21 mouse cellular contexts compared by ENCODE assay signal in genomic region chr1:39448819-39449218, GRCm38 (mm10). TPM values are rescaled to one million over a fixed set of nuclear protein-coding genes. Genes with fewer than 3 reads are reported as not detected.
DNase-seq lines count a peak whose midpoint lies in the region; ATAC-seq and TF ChIP-seq lines count a peak whose summit lies in the region.
"Had no signal": no experiment of that assay in that cellular context is flagged by ENCODE, and none has a peak within 500 bp of the region (broad histone marks: within the 10 kb centered on the region; RNA-seq: fewer than 3 reads in every experiment).

No protein-coding gene starts in this region.

- no peak for ATAC-seq in limb, embryonic 13.5 days (ENCODE audit: low FRiP score, low read depth)
- ATAC-seq: forebrain, embryonic 14.5 days; intestine, postnatal 0 days; lung, postnatal 0 days; midbrain, embryonic 15.5 days; Patski had no signal

- peaks cover 35% of the 10 kb centered on the region for H3K4me1 ChIP-seq in limb, embryonic 13.5 days
- peaks cover 23% of the 10 kb centered on the region for H3K4me1 ChIP-seq in limb, embryonic 10.5 days
- H3K4me1 ChIP-seq in bone marrow, adult 2 months (ENCODE audit: control insufficient read depth, insufficient read depth, low read length), result peaks cover 11% of the 10 kb centered on the region

- H3K4me3 ChIP-seq in gastrocnemius, adult 2 months, result peak overlapping the region; percentile 15
- no peak overlapping the region for H3K4me3 ChIP-seq in limb, embryonic 13.5 days
- H3K4me3 ChIP-seq in limb, embryonic 10.5 days, result no peak overlapping the region
- H3K4me3 ChIP-seq in bone marrow, adult 2 months (replicated peaks; ENCODE audit: control insufficient read depth, low read depth, low read length), result no peak overlapping the region
- H3K4me3 ChIP-seq: embryonic facial prominence, embryonic 15.5 days; hindbrain, embryonic 12.5 days; layer of hippocampus, adult 2 months; midbrain, embryonic 15.5 days; neural tube, embryonic 13.5 days had no signal

- intact Hi-C loops in gastrocnemius, adult 2 months (cut with DNase I), result no loop called here

- H3K9ac ChIP-seq in limb, embryonic 13.5 days, result no peak overlapping the region
- H3K9ac ChIP-seq: embryonic facial prominence, embryonic 15.5 days; hindbrain, embryonic 12.5 days; liver, embryonic 14.5 days; midbrain, embryonic 15.5 days; neural tube, embryonic 13.5 days had no signal

- no peak for TF ChIP-seq POLR2A in bone marrow, adult 2 months (IDR thresholded peaks at IDR 0.05; ENCODE audit: borderline replicate concordance, control insufficient read depth, low read depth, low read length)

- H3K36me3 ChIP-seq in limb, embryonic 13.5 days, result no peaks in the 10 kb centered on the region
- no peaks in the 10 kb centered on the region for H3K36me3 ChIP-seq in limb, embryonic 10.5 days
- H3K36me3 ChIP-seq: embryonic facial prominence, embryonic 15.5 days; hindbrain, embryonic 12.5 days; midbrain, embryonic 15.5 days; neural tube, embryonic 13.5 days had no signal

- 89% methylated on average over 5 of the region's 5 CpGs for WGBS in limb, embryonic 13.5 days
- 95% methylated on average over 5 of the region's 5 CpGs for WGBS in limb, embryonic 10.5 days
- WGBS in bone marrow, adult 2 months, result 85% methylated on average over 5 of the region's 5 CpGs

- no peaks in the 10 kb centered on the region for H3K9me3 ChIP-seq in limb, embryonic 13.5 days
- H3K9me3 ChIP-seq in limb, embryonic 10.5 days (replicated peaks), result no peaks in the 10 kb centered on the region
- H3K9me3 ChIP-seq: embryonic facial prominence, embryonic 15.5 days; G1E; hindbrain, embryonic 12.5 days; midbrain, embryonic 15.5 days; neural tube, embryonic 13.5 days had no signal

- TF ChIP-seq CTCF in gastrocnemius, adult 2 months (IDR thresholded peaks at IDR 0.05), result no peak
- TF ChIP-seq CTCF in bone marrow, adult 2 months (IDR thresholded peaks at IDR 0.05; ENCODE audit: control insufficient read depth, insufficient read depth, low read length), result no peak

- no peak overlapping the region for H3K4me2 ChIP-seq in limb, embryonic 13.5 days (replicated peaks)
- H3K4me2 ChIP-seq: embryonic facial prominence, embryonic 15.5 days; hindbrain, embryonic 12.5 days; midbrain, embryonic 15.5 days; neural tube, embryonic 13.5 days had no signal

- peak overlapping the region; percentile 78 for H3K27ac ChIP-seq in gastrocnemius, adult 2 months
- peak overlapping the region; percentile 10; the same call in 1 of the 2 replicates for H3K27ac ChIP-seq in limb, embryonic 13.5 days
- no peak overlapping the region for H3K27ac ChIP-seq in limb, embryonic 10.5 days
- peak overlapping the region; percentile 57 for H3K27ac ChIP-seq in bone marrow, adult 2 months (ENCODE audit: control insufficient read depth, insufficient read depth, low read depth, low read length, poor library complexity)
- H3K27ac ChIP-seq: hindbrain, embryonic 12.5 days; layer of hippocampus, adult 2 months; liver, embryonic 14.5 days; macrophage; midbrain, embryonic 15.5 days; neural tube, embryonic 13.5 days had no signal

- no peaks in the 10 kb centered on the region for H3K27me3 ChIP-seq in limb, embryonic 13.5 days
- no peaks in the 10 kb centered on the region for H3K27me3 ChIP-seq in limb, embryonic 10.5 days (ENCODE audit: low read depth, poor library complexity, severe bottlenecking)
- H3K27me3 ChIP-seq: CH12.LX; embryonic facial prominence, embryonic 15.5 days; hindbrain, embryonic 12.5 days; midbrain, embryonic 15.5 days; neural tube, embryonic 13.5 days; Patski had no signal

- no peak for DNase-seq in gastrocnemius, adult 2 months
- DNase-seq in gastrocnemius, postnatal 4 days (ENCODE audit: low spot score in 2 of 2), result no peak
- no peak for DNase-seq in limb, embryonic 10.5 days (ENCODE audit: low spot score)
- DNase-seq in cerebellum, adult 9-11 months, result peak; percentile 71
- no peak for DNase-seq in left cerebral cortex, adult 11 months (ENCODE audit: low spot score)
- DNase-seq: B cell, adult 2 months had no signal

RNA-seq across cellular contexts. Expression of gene Tbc1d8, which starts 29.7 kb away (rescaled TPM):
- 1 to 10 TPM; 8.3 to 9.7 TPM for total RNA-seq in gastrocnemius, adult 2 months (2021)
- 10 to 100 TPM; 21.2 to 21.4 TPM for total RNA-seq in gastrocnemius, postnatal 4 days (2021)
- 8.8 and 10.4 TPM in 2 replicates for polyA plus RNA-seq in limb, embryonic 13.5 days (2015; fragmentation: Nextera tagmentation; extraction: Ambion mirVana)
- 3.6 and 5.1 TPM in 2 replicates for polyA plus RNA-seq in limb, embryonic 10.5 days (2016; fragmentation: Nextera tagmentation; extraction: Ambion mirVana)
- 31.6 and 151 TPM in 2 replicates for polyA plus RNA-seq in bone marrow, adult 2 months (2011; ENCODE audit: insufficient read depth, insufficient read length, low replicate concordance, missing spikeins)
